Mouse (Mus musculus): Measurements from ENCODE around the gene Il2ra.
A peak's percentile ranks its signal among the peaks of the same experiment; 100 is the strongest.
"Not testable (repeated sequence)": the region's sequence is repeated elsewhere in the genome, so short reads cannot be mapped to it uniquely, and the experiment has no call there.

Il2ra gene

DNA sequence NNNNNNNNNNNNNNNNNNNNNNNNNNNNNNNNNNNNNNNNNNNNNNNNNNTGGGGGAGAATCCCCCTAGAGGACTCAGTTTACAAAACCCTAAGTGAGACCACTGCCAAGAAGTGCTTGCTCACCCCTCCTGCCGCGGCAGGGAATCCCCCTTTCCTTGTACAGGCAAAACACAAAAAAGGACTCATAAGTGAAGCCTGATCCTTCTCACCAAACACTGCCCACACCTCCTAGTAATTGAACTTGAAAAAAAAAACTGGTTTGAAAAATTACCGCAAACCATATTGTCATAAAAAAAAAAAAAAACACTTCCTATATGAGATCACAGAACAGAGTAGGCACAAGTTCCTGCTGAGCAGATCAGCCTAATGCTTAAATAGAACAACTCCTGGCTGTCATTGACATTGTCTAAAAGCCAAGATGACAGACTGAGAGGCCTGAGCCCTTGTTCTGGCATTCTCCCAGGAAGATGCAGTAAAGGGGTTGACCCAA lies at the start of gene Il2ra:
TSS of gene Il2ra (plus strand) at position 357 of the 491 bp plus-strand sequence.
- DNase-seq = no peak

DNA sequence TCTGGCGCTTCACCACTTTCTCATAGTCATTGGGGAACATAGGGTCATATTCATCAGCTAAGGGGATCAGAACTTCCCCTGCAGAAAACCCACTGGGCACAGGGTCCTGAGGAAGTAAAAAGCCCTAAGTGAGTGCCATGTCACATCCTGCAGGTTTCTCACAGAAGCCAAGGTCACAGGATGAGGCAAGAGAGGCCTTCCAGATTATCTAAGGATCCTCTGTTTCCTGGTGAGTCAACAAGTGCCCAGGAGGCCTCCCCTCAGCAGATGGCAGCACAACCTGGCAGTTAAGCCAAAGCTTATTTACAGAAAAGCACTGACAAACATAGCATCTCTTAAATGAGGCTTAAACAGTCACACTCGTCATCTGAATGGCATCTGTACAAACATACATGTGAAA lies 45.9 kb upstream of the Il2ra start:
- no peak for DNase-seq

DNA sequence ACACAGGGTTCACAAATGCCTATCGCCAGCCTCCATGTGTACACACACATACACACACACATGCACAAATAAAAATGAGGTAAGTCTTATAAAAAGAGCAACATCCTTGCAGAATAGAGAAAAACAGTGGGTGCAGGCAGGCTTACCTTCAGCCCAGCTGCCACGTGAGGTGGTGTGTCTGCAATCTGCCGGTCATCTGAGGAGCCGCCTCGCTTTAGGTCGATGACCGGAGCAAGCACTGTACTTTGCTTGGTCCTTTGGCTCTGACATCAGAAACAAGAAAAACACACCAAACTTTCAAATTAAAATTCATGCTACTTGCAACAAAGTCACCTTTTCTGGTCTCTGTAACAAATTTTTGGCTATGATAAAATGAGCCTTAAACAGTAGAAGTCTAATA lies 44.7 kb upstream of the Il2ra start:
- DNase-seq = no peak

DNA sequence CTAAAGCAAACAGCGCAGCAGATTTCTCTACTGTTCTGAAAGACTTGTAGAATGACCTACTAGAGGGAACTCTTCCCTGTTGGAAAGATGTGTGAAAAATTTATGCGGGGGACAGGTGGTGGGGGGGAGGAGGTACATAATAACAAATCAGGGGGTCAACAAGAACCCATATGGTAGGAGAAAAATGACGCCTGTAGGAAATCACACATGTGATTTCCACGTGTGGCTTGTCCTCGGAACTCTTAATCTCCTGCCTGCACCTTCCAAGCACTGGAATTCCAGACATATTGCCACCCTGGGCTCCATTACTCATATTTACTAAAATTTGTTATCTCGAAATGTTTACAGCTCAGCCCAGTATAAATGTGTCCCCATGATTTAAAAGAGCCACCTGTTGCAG lies 40.8 kb upstream of the Il2ra start:
- DNase-seq = no peak

DNA sequence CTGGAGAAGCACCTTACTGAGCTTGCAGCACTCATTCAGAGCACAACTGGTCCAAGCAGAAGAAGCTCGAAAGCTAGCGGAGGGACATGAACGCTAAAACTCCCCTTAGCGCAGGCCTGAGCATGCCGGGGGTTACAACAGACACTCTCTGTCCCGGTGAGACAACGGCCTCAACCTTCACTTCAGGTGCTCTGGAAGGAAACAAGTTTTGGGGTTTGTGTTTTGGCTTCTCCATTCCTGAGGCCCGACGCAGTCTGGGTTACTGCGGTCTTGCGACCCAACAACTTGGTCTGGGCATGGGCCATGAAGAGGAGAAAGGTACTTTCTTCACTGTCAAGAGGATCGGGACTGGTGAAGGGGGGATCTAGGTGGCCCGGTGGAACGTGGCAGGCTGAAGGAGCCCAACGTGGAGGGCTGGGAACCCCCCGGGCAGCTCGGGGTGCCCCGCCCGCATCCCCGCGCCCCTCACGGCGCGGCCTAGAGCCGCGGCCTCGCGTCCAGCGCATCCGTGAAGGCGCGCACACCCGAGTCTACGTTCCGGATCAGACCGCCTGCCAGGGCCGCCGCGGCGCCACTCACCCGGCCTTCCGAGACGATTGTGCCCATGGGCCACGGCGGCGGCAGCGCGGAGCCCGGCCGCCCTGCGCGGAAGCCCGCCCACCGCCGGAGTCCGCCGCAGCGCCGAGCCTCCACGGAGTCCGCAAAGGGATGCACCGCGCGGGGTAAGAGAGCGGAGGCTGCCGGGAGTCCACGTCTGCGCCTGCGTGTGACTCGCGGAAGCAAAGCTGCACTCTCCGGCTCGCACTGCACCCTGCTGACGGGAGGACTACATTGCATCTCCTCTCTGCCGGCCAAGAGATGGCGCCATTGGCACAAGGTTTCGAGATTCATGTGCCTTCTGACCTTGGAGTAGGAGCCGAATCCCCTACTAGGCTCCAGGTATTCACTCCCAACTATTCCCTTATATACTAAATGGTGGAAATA lies 39.8 kb upstream of the Il2ra start:
- DNase-seq = peak; percentile 95

DNA sequence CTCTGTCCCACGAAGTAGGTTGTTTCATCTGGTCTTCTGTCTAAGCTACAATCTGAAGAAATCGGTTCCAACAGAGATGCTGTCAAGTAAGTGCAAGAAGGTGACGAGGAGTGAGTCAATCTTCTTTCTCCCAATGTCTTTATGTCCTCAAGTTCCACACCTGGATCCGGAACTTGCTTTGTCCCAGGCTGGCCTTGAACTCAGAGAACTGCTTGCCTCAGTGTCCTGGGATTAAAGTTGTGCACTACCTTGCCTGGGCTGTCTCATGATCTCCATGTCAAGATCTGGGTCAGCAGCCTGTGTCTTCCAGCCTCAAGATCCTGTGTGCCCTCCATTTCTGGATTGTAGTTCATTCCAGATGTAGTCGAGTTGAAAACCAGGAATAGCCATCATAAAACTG lies 38.6 kb upstream of the Il2ra start, which contains the start of gene Rbm17:
TSS of gene Rbm17 (minus strand) at position 101 of the 400 bp plus-strand sequence.
- no peak for DNase-seq

DNA sequence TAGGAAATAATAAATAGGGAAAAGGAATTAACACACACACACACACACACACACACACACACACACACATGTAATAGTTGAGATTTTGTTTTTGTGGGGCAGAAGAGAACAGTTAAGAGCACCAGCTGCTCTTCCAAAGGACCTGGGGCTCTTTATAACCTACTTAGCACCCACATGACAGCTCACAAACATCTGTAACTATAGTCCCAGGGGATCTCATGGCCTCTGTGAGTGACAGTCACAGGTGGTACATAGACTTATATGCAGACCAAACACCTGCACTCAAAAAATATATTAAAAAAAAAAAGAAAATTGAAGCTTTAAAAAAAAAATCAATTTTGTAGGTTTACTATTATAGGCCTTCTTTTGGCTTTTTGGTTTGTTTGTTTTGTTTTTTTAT lies 37.7 kb upstream of the Il2ra start:
- DNase-seq = no peak

DNA sequence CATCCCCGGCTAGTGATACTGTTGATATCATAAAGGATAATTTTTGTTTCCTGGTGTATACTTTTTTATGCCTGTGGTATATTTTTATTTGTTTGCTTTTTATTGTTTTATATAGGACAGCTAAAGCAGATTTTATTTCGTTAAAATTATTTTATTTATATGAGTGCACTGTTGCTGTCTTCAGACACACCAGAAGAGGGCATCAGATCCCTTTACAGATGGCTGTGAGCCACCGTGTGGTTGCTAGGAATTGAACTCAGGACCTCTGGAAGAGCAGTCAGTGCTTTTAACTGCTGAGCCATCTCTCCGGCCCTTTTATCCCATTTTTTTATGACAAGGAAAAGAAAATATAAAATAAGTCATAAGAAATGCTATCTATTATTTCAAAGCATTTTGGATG lies 35.9 kb upstream of the Il2ra start:
- DNase-seq = not testable (repeated sequence)

DNA sequence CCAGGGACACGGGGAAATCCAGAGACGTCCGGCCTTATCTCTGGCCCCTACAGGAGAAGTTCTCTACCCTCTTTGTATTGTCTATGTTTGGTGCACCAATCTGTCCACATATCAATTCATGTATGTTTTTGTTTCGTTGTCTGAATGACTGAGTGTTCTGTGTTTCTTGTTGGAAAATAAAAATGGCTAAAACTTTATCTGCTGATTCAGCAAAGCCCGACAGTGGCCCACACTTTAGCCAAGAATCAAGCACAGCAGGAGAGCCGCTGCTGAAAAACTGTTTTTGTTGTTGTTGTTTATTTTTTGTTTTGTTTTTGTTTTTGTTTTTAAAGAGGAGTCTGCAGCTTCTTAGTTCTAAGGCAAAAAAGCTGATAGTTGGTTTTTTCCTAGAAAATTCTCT lies 29.7 kb upstream of the Il2ra start:
- DNase-seq = not testable (repeated sequence)

DNA sequence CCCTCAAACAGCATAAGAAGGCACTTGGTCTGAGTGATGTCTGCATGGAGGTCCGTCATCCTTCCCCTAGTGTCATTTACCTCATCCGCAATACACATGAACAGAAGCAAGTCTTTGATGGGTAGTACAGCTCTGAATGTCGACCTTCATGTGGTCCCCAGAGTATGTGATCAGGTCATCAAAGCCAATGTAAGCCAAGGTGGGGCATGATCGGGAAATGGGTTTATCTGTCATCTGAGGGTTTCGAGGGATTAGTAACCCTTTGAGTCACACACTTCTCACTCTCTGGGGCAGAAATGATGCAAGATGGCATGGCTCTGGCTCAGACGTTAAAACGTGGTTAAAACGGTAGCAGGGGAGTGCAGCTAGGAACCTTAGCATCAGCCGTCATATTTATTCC lies 25.8 kb upstream of the Il2ra start:
- no peak for DNase-seq

DNA sequence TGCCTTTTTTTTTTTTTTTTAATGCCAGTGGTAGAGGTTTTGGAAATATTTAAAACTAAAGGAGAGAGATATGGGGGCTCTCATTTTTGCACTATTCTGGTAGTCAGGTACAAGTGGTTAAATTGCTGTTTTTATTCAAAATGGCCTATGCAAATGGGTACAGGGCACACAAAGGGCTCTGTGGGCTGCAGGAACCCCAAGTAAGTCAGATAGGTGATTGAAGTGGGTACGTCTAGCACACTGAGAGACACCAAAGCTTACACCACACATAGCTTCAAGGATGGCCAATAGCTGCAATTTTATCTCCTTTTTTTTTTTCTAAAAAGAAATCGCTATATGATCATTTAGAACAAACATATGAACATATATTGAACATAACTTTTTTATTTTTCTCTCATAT lies 23.0 kb upstream of the Il2ra start:
- DNase-seq = no peak

DNA sequence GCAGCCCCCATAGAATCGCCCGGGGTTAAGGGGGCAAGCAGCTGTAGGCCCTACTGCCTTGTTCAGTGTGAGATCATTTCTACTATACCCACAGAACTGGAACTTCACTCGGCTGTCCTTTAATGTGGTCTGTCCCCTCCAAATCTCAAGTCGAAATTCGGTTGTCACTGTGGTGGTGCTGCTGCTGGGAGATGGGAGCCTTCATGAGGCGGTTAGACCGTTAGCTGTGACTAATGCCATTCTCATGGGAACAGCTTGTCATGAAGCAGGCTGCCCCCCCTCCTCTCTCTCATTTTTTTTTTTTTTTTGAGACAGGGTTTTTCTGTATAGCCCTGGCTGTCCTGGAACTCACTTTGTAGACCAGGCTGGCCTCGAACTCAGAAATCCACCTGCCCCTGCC lies 19.4 kb upstream of the Il2ra start:
- no peak for DNase-seq

DNA sequence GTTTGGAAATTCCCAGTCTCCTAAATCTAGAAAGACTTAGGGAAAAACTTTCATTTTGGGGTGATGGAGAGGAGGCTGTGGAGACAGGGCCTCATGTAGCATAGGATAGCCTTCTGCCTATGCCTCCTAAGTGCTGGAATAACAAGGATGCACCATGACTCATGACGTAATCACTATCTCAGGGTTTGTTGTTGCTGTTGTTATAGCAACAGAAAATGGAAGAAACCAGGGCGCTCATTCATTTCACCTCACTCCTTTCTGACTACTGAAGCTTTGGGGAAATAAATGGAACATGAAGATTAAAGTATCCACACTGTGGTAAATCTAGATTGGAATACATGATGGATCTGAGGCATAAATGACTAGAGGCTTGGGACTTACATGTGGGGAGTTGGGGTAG lies 18.9 kb upstream of the Il2ra start:
- DNase-seq = no peak

DNA sequence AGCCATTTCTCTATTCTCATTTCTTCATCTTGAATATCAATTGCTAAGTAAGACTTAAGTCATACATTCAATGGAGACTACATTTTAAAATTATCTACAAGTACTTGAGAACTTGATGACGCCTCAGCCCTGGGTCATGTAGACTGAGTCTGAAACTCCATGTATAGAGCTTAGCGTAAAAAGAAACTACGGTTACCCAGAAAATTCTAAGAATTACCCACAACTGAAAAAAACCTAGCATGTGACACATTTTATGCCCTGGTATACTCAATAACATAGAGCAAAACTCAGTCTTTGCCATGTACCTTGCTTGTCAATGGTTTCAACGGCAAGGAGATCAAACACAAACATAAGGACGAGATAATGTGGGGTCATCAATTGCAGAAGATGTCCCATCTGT lies 16.7 kb upstream of the Il2ra start, which contains the start of gene Gm17490:
TSS of gene Gm17490 (minus strand) at position 375 of the 400 bp plus-strand sequence.
- DNase-seq = no peak

DNA sequence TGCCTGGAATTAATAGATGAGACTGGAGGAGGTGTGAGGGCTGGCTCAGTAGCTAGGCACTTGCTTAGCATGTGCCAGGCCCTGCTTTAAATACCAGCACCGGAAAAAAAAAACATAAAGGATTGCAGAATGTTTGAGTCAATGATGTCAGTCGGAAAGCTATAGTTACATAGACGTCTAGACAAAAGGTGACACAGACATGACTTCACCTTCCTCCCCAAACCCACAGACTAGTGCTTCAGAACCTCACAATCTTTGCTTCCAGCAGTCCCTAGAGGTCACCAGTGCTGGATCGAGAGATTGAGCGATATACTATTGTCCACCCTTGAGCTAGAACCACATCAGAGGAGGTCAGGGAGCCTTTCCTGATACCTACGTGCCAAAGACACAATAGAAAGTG lies 7.6 kb upstream of the Il2ra start:
- DNase-seq = no peak

DNA sequence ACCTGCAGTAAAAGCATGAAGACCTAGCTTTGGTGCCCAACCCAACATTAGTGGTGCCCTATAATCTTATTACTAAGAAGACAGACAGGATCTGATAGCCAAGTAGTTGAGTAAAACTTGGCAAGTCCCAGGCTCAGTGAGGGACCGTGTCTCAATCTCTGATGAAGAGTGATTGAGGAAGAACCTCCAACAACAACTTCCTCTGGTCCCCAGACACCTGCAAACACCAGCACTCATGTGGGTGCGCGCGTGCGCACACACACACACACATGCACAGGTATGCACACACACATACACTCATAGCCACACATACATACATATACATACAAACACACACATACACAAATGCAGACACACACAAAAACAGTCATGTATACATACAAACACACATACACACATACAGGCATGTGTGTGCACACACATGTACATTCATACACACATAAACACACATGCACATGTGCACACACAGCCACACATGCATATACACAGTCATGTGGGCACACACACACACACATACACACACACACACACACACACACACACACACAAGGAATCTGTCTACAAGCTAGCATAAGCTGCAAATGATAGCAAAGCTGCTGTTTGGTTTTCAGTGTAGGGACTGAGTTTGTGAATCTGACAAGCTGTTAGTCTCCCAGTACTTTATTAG lies 7.0 kb upstream of the Il2ra start:
- DNase-seq = no peak

DNA sequence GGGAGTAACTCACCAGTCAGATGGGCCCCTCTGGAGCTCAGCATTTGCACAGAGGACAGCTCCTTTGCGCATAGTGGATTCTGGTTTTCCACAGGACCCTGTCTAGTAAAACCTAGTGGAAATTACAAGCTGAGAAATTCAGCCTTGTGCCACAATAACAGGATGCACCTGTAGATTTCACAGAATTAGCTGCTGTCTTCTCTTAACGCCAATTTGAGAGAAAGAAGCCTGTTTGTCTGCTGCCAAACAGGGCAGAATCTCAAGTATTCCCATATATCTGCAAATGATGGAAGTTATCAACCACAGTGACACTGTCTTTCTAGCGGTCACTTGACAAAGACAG lies 6.5 kb upstream of the Il2ra start:
- DNase-seq = no peak

DNA sequence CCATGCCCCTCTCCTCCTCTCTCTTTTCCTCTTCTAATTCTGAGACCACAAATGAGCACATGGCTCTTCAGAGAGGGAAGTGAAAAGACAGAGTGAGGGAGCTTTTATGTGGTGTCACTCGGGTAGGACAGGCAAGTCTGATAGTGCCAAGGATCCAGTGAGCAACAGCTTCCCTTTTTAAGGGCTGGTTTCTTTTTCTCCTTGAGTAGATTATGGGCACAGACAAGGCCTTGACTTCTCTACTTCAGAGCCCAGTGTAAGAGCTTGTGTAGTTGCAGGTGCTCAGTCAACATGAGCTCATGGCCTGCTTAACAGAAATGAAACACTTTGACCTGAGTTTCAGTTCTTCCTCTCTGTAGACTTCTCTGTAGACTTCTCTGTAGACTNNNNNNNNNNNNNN lies 5.5 kb upstream of the Il2ra start:
- DNase-seq = peak; percentile 16

DNA sequence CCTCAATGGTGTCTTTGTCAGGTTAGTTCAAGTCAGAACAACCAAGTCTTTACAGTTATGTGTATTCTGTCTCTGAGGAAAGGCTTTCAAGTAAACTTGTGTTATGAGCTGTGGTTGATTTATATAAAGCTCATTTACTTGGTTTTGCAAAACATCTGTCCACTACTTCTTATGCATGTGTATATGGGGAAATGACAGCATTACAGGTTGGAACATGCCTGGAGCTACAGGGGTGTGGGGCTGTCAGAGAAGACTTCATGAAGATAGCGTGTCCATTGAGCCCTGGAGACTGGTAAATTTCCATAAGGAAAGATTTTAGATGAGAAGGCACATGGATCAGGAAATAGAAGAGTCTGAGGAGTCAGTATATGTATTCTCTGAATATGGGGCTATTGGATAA lies 1.4 kb downstream of the Il2ra start:
- DNase-seq = no peak

DNA sequence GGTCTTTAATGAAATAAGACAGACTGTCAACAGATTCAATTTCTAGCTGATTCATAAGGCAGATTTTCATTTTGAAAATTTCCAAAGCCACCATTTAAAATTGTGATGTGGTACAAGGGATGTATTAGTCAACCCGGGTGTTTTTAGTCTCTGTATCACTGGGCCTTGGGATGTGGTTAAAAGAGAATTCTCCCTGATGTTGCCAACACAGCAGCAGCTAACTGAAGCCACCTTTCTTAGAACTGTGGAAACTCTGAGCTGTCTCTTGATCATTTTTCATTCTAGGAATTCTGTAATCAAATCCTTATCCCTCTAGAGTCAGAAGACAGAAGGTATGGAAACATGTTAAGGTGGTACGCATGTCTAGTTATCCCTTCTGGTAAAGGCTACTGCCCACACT lies 2.7 kb downstream of the Il2ra start:
- DNase-seq = no peak

DNA sequence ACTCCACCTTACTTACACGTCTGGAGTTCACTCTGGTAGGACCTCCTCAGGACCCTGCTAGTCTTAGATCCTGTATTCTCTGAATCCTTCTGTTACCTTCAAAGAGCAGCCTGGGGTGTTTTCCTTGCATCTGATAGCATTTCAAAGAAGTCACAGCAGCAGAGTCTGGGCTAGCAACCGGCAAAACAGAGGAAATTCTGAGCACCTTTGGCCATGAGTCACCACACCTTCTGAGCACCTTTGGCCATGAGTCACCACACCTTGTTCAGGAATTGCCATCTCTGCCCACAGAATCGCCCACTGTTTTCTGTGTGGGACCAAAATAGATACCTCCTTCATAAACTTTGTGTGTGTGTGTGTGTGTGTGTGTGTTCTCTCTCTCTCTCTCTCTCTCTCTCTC lies 8.9 kb downstream of the Il2ra start:
- DNase-seq = no peak

DNA sequence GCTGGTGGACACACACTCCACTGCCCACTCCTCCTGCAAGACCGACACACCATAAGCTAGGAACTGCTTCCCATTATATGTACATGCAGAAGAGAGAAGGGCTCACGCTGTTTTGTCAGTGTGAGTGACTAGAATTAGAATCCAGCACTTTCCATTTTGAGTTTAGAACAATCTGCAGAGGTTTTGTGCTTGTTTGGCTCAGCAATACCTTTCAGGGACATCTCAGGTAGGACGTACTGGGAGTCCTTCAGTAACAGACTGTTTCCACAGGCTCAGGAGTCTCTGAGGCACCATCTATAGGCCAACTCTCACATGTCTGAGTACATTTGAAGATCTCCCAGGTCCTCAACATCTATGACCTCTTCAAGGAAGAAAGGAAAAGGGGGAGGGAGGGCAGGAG lies 9.6 kb downstream of the Il2ra start:
- no peak for DNase-seq

DNA sequence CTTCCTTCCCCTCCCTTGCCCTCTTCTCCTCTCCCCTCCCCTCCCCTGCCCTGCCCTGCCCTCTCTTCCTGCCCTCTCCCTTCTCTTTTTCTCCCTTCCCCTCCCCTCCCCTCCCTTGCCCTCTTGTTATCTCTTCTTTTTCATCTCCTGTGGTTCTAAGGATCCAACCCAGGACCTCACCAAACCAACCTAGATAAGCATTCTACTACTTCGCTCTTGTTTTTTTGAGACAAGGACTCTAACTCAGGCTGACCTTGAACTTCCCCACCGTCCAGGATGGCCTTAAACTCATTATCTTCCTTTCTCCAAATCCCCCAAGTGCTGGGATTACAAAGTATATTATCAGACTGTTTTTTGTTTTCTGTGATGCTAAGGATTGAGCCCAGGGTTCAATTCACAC lies 10.2 kb downstream of the Il2ra start:
- DNase-seq = no peak

DNA sequence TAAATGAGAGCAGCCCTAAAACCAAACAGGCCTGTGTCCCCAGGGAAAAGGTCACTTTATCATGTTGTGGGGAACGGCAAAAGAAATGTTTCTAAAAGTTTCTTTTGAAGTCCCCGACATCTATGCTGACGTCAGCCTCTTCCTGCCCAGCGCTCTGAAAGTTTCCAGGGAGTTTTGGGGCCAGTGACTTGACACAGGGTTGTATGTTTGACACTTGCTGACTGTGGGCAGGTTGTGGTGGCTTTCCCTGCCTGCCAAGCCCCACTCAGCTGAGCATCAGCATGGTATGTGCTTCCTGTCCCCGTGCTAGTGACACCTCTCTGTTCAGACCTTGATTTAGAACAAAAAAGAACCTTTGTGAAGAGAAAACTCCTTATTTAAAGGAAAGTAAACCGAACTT lies 10.7 kb downstream of the Il2ra start:
- no peak for DNase-seq

Measured in lung, postnatal 36 days (tissue).